Mouse (Mus musculus) G1E (cell line): ENCODE data around the gene Dr1. TPM values are rescaled to one million over a fixed set of nuclear protein-coding genes. Genes with fewer than 3 reads are reported as not detected.
"Not testable (repeated sequence)": the region's sequence is repeated elsewhere in the genome, so short reads cannot be mapped to it uniquely, and the experiment has no call there.

Source experiments
- ATAC-seq: 2 replicates; pipeline ENCODE4 v1.8.0; 2016; ENCODE audit warnings: mild to moderate bottlenecking; ENCODE audit not compliant: insufficient number of reproducible peaks, poor library complexity, low FRiP score, severe bottlenecking; ENCODE audit errors: extremely low read depth
- DNase-seq: peaks from one replicate; pipeline ENCODE4 v3.0.0; 2012; ENCODE audit warnings: low spot score
- H3K27me3 ChIP-seq: 2 replicates; pipeline ENCODE4 v1.6.1; 2012; ENCODE audit warnings: mild to moderate bottlenecking, low read length, inconsistent platforms; ENCODE audit not compliant: insufficient read depth
- H3K36me3 ChIP-seq: replicated peaks from 2 replicates; pipeline ENCODE3; 2012; ENCODE audit warnings: mild to moderate bottlenecking, inconsistent platforms
- H3K4me1 ChIP-seq: 2 replicates; pipeline ENCODE4 v1.6.1; 2012; ENCODE audit warnings: low read depth, low read length, inconsistent platforms, mixed read lengths; ENCODE audit not compliant: insufficient read depth
- H3K4me3 ChIP-seq: 2 replicates; pipeline ENCODE4 v1.5.1; 2012; ENCODE audit warnings: low read depth, mild to moderate bottlenecking, inconsistent platforms, low read length, moderate library complexity, mixed read lengths
- H3K9me3 ChIP-seq: replicated peaks from 2 replicates; pipeline ENCODE4 v1.6.1; 2012; ENCODE audit warnings: inconsistent platforms
- CTCF ChIP-seq: IDR thresholded peaks from 2 replicates; pipeline ENCODE4 v1.5.1; 2012; ENCODE audit warnings: low read depth, low read length, inconsistent platforms, mixed read lengths
- GATA1 ChIP-seq: IDR thresholded peaks from 2 replicates; pipeline ENCODE4 v1.6.1; 2012; ENCODE audit warnings: borderline replicate concordance, low read length, inconsistent platforms, mixed read lengths
- GATA2 ChIP-seq: IDR thresholded peaks from 2 replicates; pipeline ENCODE4 v1.6.1; 2012; ENCODE audit warnings: low read depth, low read length, inconsistent platforms, borderline replicate concordance
- POLR2AphosphoS5 ChIP-seq: IDR thresholded peaks from 2 replicates; pipeline ENCODE4 v1.6.1; 2012; ENCODE audit warnings: low read depth, low read length, inconsistent platforms; ENCODE audit not compliant: insufficient replicate concordance
- TAL1 ChIP-seq: conservative IDR thresholded peaks from 2 replicates; pipeline ENCODE4 v1.6.1; 2012; ENCODE audit warnings: low read depth, low read length, inconsistent platforms, mixed read lengths
- polyA plus RNA-seq: library from polyadenylated mRNA; stranded (reverse); fragments of >175 nt; gene quantifications from 2 replicates; pipeline ENCODE4 v1.2.3, GENCODE M21; 2012
- total RNA-seq, 2 experiments: library from RNA; stranded (forward) in 1 of 2; stranded (reverse) in 1 of 2; fragments of 200-1000 nt in 1 of 2; fragments of >200 nt in 1 of 2; fragmentation: Nextera tagmentation in 1 of 2; gene quantifications; 2 replicates each; pipeline ENCODE4 v1.2.3; 2014 to 2017

Dr1 gene
- total and polyA plus RNA-seq, 3 experiments: 42.5 to 87.7 (median 66.4) TPM

- peak; percentile 40; the same call in 1 of the 2 replicates for TF ChIP-seq TAL1
- TF ChIP-seq CTCF: no peak
- no peak for TF ChIP-seq POLR2AphosphoS5
- peaks cover 20% of the 10 kb centered on the region for H3K4me1 ChIP-seq
- H3K4me3 ChIP-seq: peak overlapping the region; percentile 54; the same call in 1 of the 2 replicates
- peak; percentile 32 for DNase-seq
- no peaks in the 10 kb centered on the region for H3K27me3 ChIP-seq
- no peaks in the 10 kb centered on the region for H3K9me3 ChIP-seq
- H3K36me3 ChIP-seq: no peaks in the 10 kb centered on the region
- ATAC-seq: peak; percentile 87
Observed at GRCm38 (mm10) chr5:108262722-108263121, 6.0 kb upstream of the Dr1 start.

GRCm38 (mm10) chr5:108263785-108264184 lies 4.9 kb upstream of the Dr1 start:
- not testable (repeated sequence) for DNase-seq, ATAC-seq, H3K9me3 ChIP-seq, H3K4me3 ChIP-seq, H3K36me3 ChIP-seq, H3K27me3 ChIP-seq
- H3K4me1 ChIP-seq: peaks cover 28% of the 10 kb centered on the region

- TF ChIP-seq TAL1 (0 out of 2 replicates have a peak, but pooled peaks have one; percentile 7), GATA2 (no peak), CTCF (no peak), GATA1 (no peak), POLR2AphosphoS5 (no peak)
- ATAC-seq: no peak
- Histone ChIP-seq H3K4me1 (peaks cover 37% of the 10 kb centered on the region), H3K4me3 (no peak overlapping the region), H3K36me3 (no peaks in the 10 kb centered on the region), H3K27me3 (no peaks in the 10 kb centered on the region), H3K9me3 (no peaks in the 10 kb centered on the region)
- no peak for DNase-seq
Observed at GRCm38 (mm10) chr5:108266990-108267389, 1.7 kb upstream of the Dr1 start.

GRCm38 (mm10) chr5:108269063-108269810 lies 540 bp downstream of the Dr1 start:
- DNase-seq: no peak

GRCm38 (mm10) chr5:108269811-108270151 lies 1.1 kb downstream of the Dr1 start:
- no peak for TF ChIP-seq POLR2AphosphoS5
- no peak for TF ChIP-seq CTCF
- TF ChIP-seq GATA1: no peak
- no peak for TF ChIP-seq TAL1
- TF ChIP-seq GATA2: no peak
- Histone ChIP-seq H3K27me3 (no peaks in the 10 kb centered on the region), H3K36me3 (peaks cover 16% of the 10 kb centered on the region), H3K4me1 (peaks cover 35% of the 10 kb centered on the region), H3K9me3 (no peaks in the 10 kb centered on the region), H3K4me3 (peak overlapping the region; percentile 99)
- ATAC-seq (no peak), DNase-seq (no peak)

More at GRCm38 (mm10) chr5:108269063-108269810, 540 bp downstream of the Dr1 start:
- H3K27me3 ChIP-seq: no peaks in the 10 kb centered on the region
- H3K36me3 ChIP-seq: peaks cover 14% of the 10 kb centered on the region
- ATAC-seq: no peak
- TF ChIP-seq POLR2AphosphoS5 (no peak), GATA1 (no peak), GATA2 (no peak), CTCF (no peak), TAL1 (no peak)
- H3K9me3 ChIP-seq: no peaks in the 10 kb centered on the region
- peak overlapping the region; percentile 99 for H3K4me3 ChIP-seq
- H3K4me1 ChIP-seq: peaks cover 35% of the 10 kb centered on the region

GRCm38 (mm10) chr5:108270415-108270814 lies 1.7 kb downstream of the Dr1 start:
- no peak for TF ChIP-seq GATA1
- TF ChIP-seq CTCF: no peak
- TF ChIP-seq GATA2: no peak
- TF ChIP-seq POLR2AphosphoS5: no peak
- TF ChIP-seq TAL1: no peak
- Histone ChIP-seq H3K36me3 (peaks cover 21% of the 10 kb centered on the region), H3K9me3 (no peaks in the 10 kb centered on the region), H3K4me1 (peaks cover 35% of the 10 kb centered on the region), H3K27me3 (no peaks in the 10 kb centered on the region), H3K4me3 (peak overlapping the region; percentile 99)
- DNase-seq: no peak
- no peak for ATAC-seq

GRCm38 (mm10) chr5:108271345-108271744 lies 2.6 kb downstream of the Dr1 start:
- not testable (repeated sequence) for ATAC-seq, H3K9me3 ChIP-seq, DNase-seq, H3K27me3 ChIP-seq
- H3K4me1 ChIP-seq: peaks cover 35% of the 10 kb centered on the region
- peaks cover 27% of the 10 kb centered on the region for H3K36me3 ChIP-seq
- H3K4me3 ChIP-seq: peak overlapping the region; percentile 44; the same call in 1 of the 2 replicates
